Mouse (Mus musculus) hematopoietic stem cell, adult 5-6 weeks (primary cell): ENCODE data around the gene Usf1. TPM values are rescaled to one million over a fixed set of nuclear protein-coding genes. Genes with fewer than 3 reads are reported as not detected.

ENCODE experiments used
- ATAC-seq, 2 experiments: fragments of 125-278 bp in 1 of 2; replicated peaks in 1 of 2; 2 replicates each; pipeline ENCODE4 v1.8.0; 2016 to 2017; ENCODE audit warnings: inconsistent platforms in 2 of 2, mild to moderate bottlenecking in 2 of 2, moderate number of reproducible peaks in 2 of 2, low read depth in 1 of 2, moderate TSS enrichment in 1 of 2; ENCODE audit not compliant: low FRiP score in 2 of 2, poor library complexity in 2 of 2, severe bottlenecking in 2 of 2, insufficient read depth in 1 of 2, low TSS enrichment in 1 of 2
- total RNA-seq: library from RNA; stranded (forward); fragments of 172-1452, 232-1000 nt; gene quantifications from 2 replicates; pipeline ENCODE4 v1.2.3, GENCODE M21; 2017

The Usf1 gene
- total RNA-seq, 1 experiment from 2014 or later: 47.0 TPM

- no peak for ATAC-seq
Measured at GRCm38 (mm10) chr1:171410231-171410630, 882 bp upstream of the Usf1 start.

DNA sequence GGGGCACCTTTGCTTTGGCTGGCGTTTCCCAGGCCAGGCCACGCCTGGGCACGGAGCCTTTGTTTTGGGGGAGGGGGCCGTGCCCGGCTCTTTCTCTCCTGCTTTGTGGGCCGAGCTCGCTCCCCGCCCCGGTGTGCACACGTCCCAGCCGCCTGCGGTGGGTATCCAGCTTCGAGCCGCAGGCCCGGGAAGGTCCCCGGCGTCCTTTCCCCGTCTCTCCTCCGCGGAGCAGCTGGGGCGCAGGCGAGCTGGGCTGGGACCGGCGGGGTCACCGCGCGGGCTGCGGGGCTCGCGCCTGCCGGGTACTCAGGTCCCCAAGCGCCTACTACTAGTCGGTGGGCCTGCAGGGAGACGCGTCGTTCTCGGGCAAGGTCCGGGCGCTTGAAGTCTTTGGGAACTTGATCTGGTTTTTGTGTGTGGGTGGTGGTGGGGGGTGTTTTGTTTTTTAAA is 404 bp downstream of the Usf1 start:
- peak in 1 of 2 experiments; percentile 19; a peak in 1 of 4 replicates for ATAC-seq

GRCm38 (mm10) chr1:171412001-171412441 is 908 bp downstream of the Usf1 start:
- peak; percentile 28 to 43 for ATAC-seq

DNA sequence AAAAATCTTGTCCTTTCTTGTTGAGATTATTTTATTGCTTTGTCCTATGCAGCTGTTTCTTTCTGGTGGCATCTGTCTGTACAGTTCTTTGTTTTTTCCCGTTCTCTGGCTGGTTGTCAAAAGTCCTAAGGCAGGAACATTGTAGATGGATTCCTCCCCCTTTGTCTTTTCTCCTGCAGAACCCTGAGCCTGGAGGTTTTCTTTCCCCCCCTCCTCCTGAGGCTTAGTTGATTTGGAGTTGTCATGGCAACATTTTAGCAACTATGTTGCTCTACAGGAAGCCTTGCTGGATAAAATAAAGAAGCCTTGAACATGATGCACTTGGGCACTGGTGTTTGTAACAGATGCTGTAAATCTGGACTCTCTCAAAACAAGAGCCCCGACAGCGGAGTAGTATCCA is 1.3 kb downstream of the Usf1 start:
- ATAC-seq: no peak

- no peak for ATAC-seq
Measured at GRCm38 (mm10) chr1:171413608-171414007, 2.5 kb downstream of the Usf1 start.

- ATAC-seq: no peak
Measured at GRCm38 (mm10) chr1:171418660-171419059, 7.5 kb downstream of the Usf1 start, which contains the start of gene Tstd1. Gene Tstd1, plus strand, starts transcription at chr1:171418872.

DNA sequence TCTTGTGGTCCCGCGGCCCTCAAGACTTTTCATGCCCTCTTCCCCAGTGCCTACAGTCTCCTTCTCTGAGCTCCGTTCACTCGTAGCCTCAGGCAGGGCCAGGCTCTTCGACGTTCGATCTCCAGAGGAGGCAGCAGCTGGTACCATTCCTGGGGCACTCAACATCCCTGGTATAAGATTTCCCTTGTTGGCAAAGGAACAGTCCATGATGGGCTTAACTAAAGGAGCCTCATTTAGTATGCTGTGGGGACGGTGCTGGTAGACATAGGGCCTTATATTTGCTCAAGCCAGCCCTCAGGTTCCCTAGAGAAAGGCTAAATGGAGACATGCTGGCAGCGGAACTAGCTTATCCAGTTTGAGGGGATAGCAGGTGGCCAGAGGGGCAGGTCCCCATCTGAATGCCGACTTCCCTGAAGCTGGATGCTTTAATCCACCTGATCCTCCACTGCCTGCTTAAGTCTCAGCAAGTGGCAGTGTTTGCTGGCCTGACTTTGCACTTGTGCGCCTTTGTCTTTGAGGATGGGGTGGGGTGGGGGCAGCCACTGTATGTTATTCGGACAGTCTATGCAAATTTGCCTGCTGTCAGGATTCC is 8.3 kb downstream of the Usf1 start:
- ATAC-seq: no peak

DNA sequence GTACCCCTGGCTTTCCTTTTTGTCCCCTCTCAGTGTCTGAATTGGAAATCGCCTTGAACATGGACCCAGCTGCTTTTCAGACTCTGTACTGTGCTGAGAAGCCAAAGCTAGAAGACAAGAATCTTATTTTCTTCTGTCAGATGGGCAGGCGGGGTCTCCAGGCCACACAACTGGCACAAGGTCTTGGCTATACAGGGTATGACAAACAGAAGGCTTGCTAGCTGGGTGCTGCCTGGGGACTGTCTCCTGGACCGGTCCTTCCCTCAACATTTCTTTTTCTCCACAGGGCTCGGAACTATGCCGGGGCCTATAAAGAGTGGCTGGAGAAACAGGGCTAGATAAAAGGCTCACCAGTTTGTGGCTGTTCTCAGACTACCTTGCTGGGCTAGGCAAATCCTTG is 8.8 kb downstream of the Usf1 start:
- ATAC-seq: no peak

- ATAC-seq: no peak
Measured at GRCm38 (mm10) chr1:171422504-171423095, 11.5 kb downstream of the Usf1 start.

DNA sequence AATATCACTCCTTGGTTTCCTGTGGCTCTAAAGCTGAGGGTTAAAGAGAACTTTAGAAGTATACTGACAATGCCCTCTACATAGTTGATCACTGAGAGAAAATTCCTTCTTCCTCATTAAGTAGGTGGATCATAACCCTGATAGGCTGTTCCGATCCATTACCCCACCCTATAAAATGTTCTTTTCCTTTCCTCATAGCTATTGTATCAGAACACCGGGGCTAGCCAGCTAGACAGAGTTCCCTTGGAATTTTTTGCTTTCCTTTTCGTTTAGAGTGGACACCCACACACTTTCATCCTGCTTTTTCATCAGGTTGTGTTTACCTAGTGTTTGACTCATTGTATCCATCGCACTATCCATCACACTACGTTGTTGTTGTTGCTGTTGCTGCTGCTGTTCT is 13.5 kb downstream of the Usf1 start:
- no peak for ATAC-seq

DNA sequence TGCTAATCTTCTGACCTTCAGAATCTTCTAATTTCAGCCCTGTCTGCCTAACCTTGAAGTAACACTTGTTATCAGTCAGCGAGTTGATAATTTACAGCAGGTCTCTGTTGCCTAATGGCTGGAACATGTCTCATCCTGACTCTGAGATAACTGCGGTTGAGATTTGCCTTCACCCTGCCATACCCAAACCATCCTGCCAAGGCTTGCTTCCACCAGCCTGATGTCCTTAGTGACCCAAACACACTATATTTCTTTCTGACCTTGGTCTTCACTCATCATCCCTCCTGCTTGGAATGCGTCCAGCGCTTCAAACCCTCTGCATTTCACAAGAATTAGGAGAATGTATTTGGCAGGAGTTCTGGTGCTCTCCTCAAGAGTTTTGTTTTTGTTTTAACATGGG is 14.0 kb downstream of the Usf1 start:
- no peak for ATAC-seq

DNA sequence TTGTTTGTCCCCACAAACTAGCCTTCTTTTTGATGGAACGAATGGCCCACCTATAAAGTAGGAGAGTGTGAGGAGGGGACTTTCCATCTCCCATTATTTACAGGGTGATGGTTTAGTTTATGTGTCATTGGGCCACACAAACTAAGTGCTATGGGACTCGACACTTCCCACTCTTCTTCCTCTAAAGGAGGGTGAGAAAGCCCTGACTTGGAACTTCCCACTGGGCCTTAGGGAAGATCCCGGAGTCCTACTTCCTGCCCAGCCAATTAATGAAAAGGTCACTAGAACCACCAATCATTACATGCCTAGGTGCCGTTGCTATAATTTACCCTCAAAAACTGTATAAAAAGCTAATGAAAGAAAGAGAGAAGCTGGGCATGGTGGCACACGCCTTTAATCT is 21.0 kb downstream of the Usf1 start:
- ATAC-seq: no peak

GRCm38 (mm10) chr1:171435288-171435814 is 24.2 kb downstream of the Usf1 start:
- no peak for ATAC-seq

- ATAC-seq: no peak
Measured at GRCm38 (mm10) chr1:171435974-171436373, 24.9 kb downstream of the Usf1 start.

DNA sequence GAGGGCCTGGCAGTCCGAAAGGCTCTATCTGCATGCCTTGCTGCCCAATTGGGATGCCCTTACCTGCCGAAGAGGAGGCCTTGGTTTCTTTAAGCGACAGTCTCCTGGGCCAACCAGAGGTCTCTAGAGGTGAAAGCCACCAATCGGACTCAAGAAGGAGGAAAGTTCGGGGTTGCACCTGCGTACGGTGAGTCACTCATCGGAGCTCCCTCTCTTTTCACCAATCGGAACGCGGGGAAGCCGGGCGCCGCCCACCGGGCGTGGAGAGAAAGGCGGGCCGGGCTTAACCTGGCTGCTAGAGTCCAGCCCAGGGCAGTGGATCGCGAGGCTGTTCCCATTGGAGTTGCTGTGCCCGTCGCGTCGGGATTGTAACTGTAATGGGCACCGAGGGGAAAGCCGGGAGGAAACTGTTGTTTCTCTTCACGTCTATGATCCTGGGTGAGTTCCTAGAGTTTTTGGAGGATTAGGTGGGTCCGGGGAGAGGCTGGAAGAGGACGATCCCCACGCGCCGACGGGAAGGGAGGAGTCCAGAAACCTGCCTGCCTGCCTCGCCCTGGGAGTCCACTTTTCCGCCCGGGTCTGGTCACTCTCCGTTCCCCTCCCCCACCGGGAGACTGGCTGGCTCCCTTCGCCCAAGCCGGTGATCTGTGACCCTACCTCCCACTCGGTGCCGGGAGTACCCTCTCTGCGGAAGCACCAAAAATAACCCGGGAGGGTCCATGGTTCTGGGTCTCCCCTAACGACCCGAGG is 26.3 kb downstream of the Usf1 start, which contains the start of gene F11r:
Gene F11r (plus strand): TSS at position 272 of the 750 bp plus-strand sequence.
- peak; percentile 72 to 74 for ATAC-seq

DNA sequence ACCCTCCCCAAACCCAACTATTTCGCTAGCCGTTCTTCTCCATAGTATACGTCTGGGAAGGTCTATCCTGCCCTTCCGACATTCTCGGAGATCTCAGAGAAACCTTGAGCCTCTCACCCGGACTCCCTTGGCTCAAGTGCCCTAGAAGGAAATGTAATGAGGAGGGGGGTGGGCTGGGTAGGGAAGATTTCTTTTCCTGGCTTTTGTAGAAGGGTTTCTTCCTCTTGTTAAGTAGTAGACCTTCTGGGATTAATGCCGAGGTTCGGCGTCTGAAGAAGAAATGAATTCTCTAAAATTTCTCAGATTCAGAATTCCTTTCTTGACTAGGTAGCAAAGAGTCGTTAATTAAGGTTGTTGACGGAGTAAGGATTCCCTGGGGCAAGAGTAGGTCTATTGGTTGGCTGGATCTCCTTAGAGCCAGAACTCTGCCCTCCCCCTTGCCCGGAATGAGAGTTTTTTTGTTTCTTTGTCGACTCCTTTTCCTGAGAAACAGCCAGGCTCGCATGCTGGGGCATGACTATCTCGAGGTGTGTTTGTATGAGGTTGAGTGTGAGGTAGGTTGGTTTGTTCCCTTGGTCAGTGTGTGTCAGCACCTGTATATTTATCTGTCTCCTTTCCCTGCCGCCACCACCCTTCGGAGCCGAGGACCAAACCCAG is 27.0 kb downstream of the Usf1 start:
- ATAC-seq: no peak

DNA sequence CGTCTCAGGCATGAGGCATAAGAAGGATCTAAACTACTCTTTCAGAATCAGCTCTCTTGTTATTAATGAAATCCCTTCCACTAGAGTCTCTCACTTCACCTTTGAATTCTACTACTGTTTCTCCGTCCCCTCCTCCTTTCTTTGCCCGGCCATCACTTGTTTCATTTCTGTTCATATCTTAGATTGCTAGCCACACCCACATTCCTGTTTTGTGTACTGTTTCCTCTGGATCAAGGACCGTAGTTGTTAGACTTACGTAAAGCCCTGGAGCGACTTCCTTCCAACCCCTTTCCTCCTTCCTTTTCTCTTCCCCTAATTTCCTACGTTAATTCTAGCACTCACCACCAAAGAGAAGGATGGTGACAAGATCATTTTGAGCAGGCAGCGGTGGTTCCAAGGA is 28.0 kb downstream of the Usf1 start:
- no peak for ATAC-seq
